ENCODE assay signal across 8 mouse cellular contexts in the genomic region with DNA sequence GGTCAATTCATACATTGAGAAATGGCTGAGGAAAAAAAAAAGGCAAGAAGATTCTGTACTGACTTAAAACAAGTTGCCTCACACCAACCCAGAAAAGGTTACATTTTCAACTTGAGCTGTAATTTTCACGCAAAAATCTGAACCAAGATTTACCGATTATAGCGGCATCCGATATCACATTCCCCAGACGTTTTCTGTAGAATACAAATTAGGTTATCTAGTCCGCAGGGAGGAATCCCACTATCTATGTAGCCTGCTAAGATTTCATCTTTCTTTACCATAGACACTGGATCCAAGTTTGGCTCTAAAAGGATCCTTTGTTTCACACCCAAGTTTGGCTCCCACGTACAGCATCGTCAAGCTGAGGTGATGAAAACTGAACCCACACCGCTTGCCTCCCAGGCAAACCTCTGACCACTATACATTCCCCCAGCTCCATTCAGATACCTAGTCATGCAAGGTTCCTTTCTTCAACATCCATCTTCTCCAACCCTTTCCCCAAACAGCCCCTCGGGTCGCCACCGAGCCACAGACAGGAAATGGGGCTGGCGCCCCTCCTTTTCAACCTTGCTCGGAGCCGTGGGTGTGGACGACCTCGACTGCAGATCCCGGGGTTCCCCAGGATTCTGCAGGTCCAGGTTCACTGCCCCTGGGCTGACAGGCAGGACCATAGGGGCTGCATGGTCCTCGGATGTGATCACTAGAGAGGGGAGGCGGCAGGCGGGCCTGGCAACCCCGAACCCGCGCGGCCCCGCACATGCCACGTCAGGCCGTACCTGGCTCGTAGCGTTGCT. TPM values are rescaled to one million over a fixed set of nuclear protein-coding genes. Genes with fewer than 3 reads are reported as not detected.
DNase-seq lines count a peak whose midpoint lies in the region; ATAC-seq and TF ChIP-seq lines count a peak whose summit lies in the region.

No protein-coding gene starts in this region.

- no peaks in the 10 kb centered on the region for H3K27me3 ChIP-seq in heart, embryonic 15.5 days
- no peaks in the 10 kb centered on the region for H3K27me3 ChIP-seq in MEL (ENCODE audit: control insufficient read depth in 1 of 2, insufficient read depth in 2 of 2, low read length in 2 of 2)
- H3K27me3 ChIP-seq in forebrain, embryonic 12.5 days, result no peaks in the 10 kb centered on the region
- no peaks in the 10 kb centered on the region for H3K27me3 ChIP-seq in liver, embryonic 15.5 days

- peak; percentile 32; the same call in 1 of the 2 replicates for ATAC-seq in heart, embryonic 15.5 days (replicated peaks; ENCODE audit: insufficient number of reproducible peaks, insufficient read depth, low FRiP score, low read depth)
- peak; percentile 40; the same call in 1 of the 2 replicates for ATAC-seq in forebrain, embryonic 12.5 days (ENCODE audit: low FRiP score)
- ATAC-seq in liver, embryonic 15.5 days (ENCODE audit: insufficient read depth), result no peak; the same call in 1 of the 2 replicates

- WGBS in heart, embryonic 15.5 days, result 1% methylated on average over 30 of the region's 30 CpGs
- 1% methylated on average over 30 of the region's 30 CpGs for WGBS in forebrain, embryonic 12.5 days
- WGBS in liver, embryonic 15.5 days (ENCODE audit: insufficient replicate concordance), result under 1% methylated on average over 30 of the region's 30 CpGs

- TF ChIP-seq EP300 in MEL (IDR thresholded peaks at IDR 0.05; ENCODE audit: low read depth in 1 of 2, low read length in 2 of 2), result peak; percentile 21 to 29; a peak in 2 of 4 replicates

- H3K27ac ChIP-seq in heart, embryonic 15.5 days, result peak overlapping the region; percentile 89
- 0 out of 2 replicates have a peak overlapping the region, but pooled peaks have one; percentile 5 for H3K27ac ChIP-seq in MEL (ENCODE audit: control insufficient read depth, low read depth, low read length)
- H3K27ac ChIP-seq in forebrain, embryonic 12.5 days, result peak overlapping the region; percentile 89
- peak overlapping the region; percentile 70 for H3K27ac ChIP-seq in liver, embryonic 15.5 days (replicated peaks)

- intact Hi-C loops in heart, postnatal 25 days (cut with DNase I), result loop anchor here (5.0 kb wide), 1 partner anchor 83 kb away; the partner anchor contains the start of gene Gm10190

- no peak for TF ChIP-seq RAD21 in MEL (IDR thresholded peaks at IDR 0.05; ENCODE audit: low read depth, low read length)

- H3K9me3 ChIP-seq in heart, embryonic 15.5 days (replicated peaks), result no peaks in the 10 kb centered on the region
- no peaks in the 10 kb centered on the region for H3K9me3 ChIP-seq in MEL (replicated peaks; ENCODE audit: insufficient read depth, low read length)
- H3K9me3 ChIP-seq in forebrain, embryonic 12.5 days, result no peaks in the 10 kb centered on the region
- H3K9me3 ChIP-seq in liver, embryonic 15.5 days (replicated peaks), result no peaks in the 10 kb centered on the region

- H3K36me3 ChIP-seq in heart, embryonic 15.5 days, result no peaks in the 10 kb centered on the region
- H3K36me3 ChIP-seq in MEL (ENCODE audit: control insufficient read depth in 1 of 2, insufficient read depth in 2 of 2, low read length in 2 of 2), result peaks cover 0 to 14% of the 10 kb centered on the region in 2 experiments; a peak in 2 of 4 replicates
- H3K36me3 ChIP-seq in forebrain, embryonic 12.5 days (replicated peaks), result no peaks in the 10 kb centered on the region
- no peaks in the 10 kb centered on the region for H3K36me3 ChIP-seq in liver, embryonic 15.5 days (replicated peaks)

- peak overlapping the region; percentile 86 for H3K9ac ChIP-seq in heart, embryonic 15.5 days
- peak overlapping the region; percentile 71 for H3K9ac ChIP-seq in MEL (ENCODE audit: control insufficient read depth, low read depth, low read length, poor library complexity, severe bottlenecking)
- H3K9ac ChIP-seq in forebrain, embryonic 12.5 days, result peak overlapping the region; percentile 94
- peak overlapping the region; percentile 76 for H3K9ac ChIP-seq in liver, embryonic 15.5 days

- peak overlapping the region; percentile 90 for H3K4me3 ChIP-seq in heart, embryonic 15.5 days
- H3K4me3 ChIP-seq in MEL (ENCODE audit: control insufficient read depth in 1 of 2, insufficient read depth in 1 of 2, low read depth in 2 of 2, low read length in 2 of 2), result peak overlapping the region; percentile 71 to 95
- peak overlapping the region; percentile 94 for H3K4me3 ChIP-seq in forebrain, embryonic 12.5 days (replicated peaks)
- H3K4me3 ChIP-seq in liver, embryonic 15.5 days (replicated peaks), result peak overlapping the region; percentile 91

- H3K79me2 ChIP-seq in MEL (ENCODE audit: control insufficient read depth, insufficient read depth, low read length, poor library complexity), result peaks cover 4% of the 10 kb centered on the region; the same call in 1 of the 2 replicates

- TF ChIP-seq CTCF in MEL (IDR thresholded peaks at IDR 0.05 in 2 of 3, conservative IDR thresholded peaks at IDR 0.05 in 1 of 3; ENCODE audit: control insufficient read depth in 1 of 3, insufficient read depth in 1 of 3, low read depth in 2 of 3, low read length in 3 of 3, poor library complexity in 1 of 3, severe bottlenecking in 1 of 3), result no peak

- H3K4me2 ChIP-seq in heart, embryonic 15.5 days, result peak overlapping the region; percentile 85
- peak overlapping the region; percentile 63 for H3K4me2 ChIP-seq in forebrain, embryonic 12.5 days
- peak overlapping the region; percentile 96 for H3K4me2 ChIP-seq in liver, embryonic 15.5 days

- no peak for DNase-seq in heart, postnatal 25 days (ENCODE audit: low spot score)
- no peak for DNase-seq in MEL (ENCODE audit: low read depth, low spot score)
- no peak for DNase-seq in yolk sac, embryonic 10.5 days (ENCODE audit: low spot score)
- no peak for DNase-seq in spleen, postnatal 10 days (ENCODE audit: low spot score in 2 of 2)
- no peak for DNase-seq in adrenal gland, adult 8-10 months

- peaks cover 12% of the 10 kb centered on the region for H3K4me1 ChIP-seq in heart, embryonic 15.5 days (replicated peaks)
- H3K4me1 ChIP-seq in MEL (ENCODE audit: control insufficient read depth in 1 of 2, insufficient read depth in 2 of 2, low read length in 2 of 2), result peaks cover 5 to 14% of the 10 kb centered on the region in 2 experiments
- H3K4me1 ChIP-seq in forebrain, embryonic 12.5 days, result peaks cover 11% of the 10 kb centered on the region
- peaks cover 19% of the 10 kb centered on the region for H3K4me1 ChIP-seq in liver, embryonic 15.5 days (replicated peaks)

- TF ChIP-seq POLR2A in MEL (IDR thresholded peaks at IDR 0.05; ENCODE audit: control insufficient read depth in 1 of 2, insufficient read depth in 1 of 2, low read depth in 1 of 2, low read length in 2 of 2, poor library complexity in 1 of 2), result no peak; a peak in 1 of 4 replicates

TF ChIP-seq in MEL, 35 proteins besides CTCF, POLR2A, EP300 and RAD21:
- TF ChIP-seq HCFC1 (IDR thresholded peaks at IDR 0.05; ENCODE audit: low read depth, low read length), result no peak
- TF ChIP-seq TCF12 (IDR thresholded peaks at IDR 0.05; ENCODE audit: low read depth, low read length), result 0 out of 2 replicates have a peak, but pooled peaks have one; percentile 20
- TF ChIP-seq CHD1 (IDR thresholded peaks at IDR 0.05; ENCODE audit: low read depth, low read length), result 0 out of 2 replicates have a peak, but pooled peaks have one; percentile 22
- peak; percentile 52 for TF ChIP-seq GATA1 (IDR thresholded peaks at IDR 0.05; ENCODE audit: low read depth, low read length)
- TF ChIP-seq RCOR1 (IDR thresholded peaks at IDR 0.05; ENCODE audit: low read depth, low read length), result peak; percentile 76

RNA-seq across cellular contexts. Expression of gene Morn2, which starts 0.5 kb away (rescaled TPM):
- 23.8 and 25.3 TPM in 2 replicates for polyA plus RNA-seq in heart, embryonic 15.5 days (2015; fragmentation: Nextera tagmentation; extraction: Ambion mirVana)
- 10 to 100 TPM; 14.8 to 16.0 TPM for total RNA-seq in heart, postnatal 25 days (2021)
- 7.4 and 9.0 TPM in 2 replicates for total RNA-seq in MEL (2012; rRNA removed)
- polyA plus RNA-seq in MEL (2012; ENCODE audit: insufficient read depth in 1 of 2, insufficient read length in 2 of 2, low read depth in 1 of 2, low replicate concordance in 2 of 2, missing spikeins in 1 of 2), result 10 to 100 TPM in 1 of 2 experiments, not detected in 1; 18.1 TPM
- 37.8 and 45.1 TPM in 2 replicates for polyA plus RNA-seq in forebrain, embryonic 12.5 days (2016; fragmentation: Nextera tagmentation; extraction: Ambion mirVana)
- 7.0 and 7.6 TPM in 2 replicates for polyA plus RNA-seq in liver, embryonic 15.5 days (2015; fragmentation: Nextera tagmentation; extraction: Ambion mirVana)
- total RNA-seq in adrenal gland, adult 8-10 months (2022), result 10 to 100 TPM; 15.5 to 27.5 (median 19.9) TPM

RNA-seq across cellular contexts. Expression of gene Dhx57, which starts 0.8 kb away (rescaled TPM):
- polyA plus RNA-seq in heart, embryonic 15.5 days (2015; fragmentation: Nextera tagmentation; extraction: Ambion mirVana), result 7.4 and 9.2 TPM in 2 replicates
- total RNA-seq in heart, postnatal 25 days (2021), result 1 to 10 TPM; 6.0 to 6.5 TPM
- 3.4 and 4.1 TPM in 2 replicates for total RNA-seq in MEL (2012; rRNA removed)
- 1 to 10 TPM in 1 of 2 experiments, not detected in 1; 6.8 TPM for polyA plus RNA-seq in MEL (2012; ENCODE audit: insufficient read depth in 1 of 2, insufficient read length in 2 of 2, low read depth in 1 of 2, low replicate concordance in 2 of 2, missing spikeins in 1 of 2)
- polyA plus RNA-seq in forebrain, embryonic 12.5 days (2016; fragmentation: Nextera tagmentation; extraction: Ambion mirVana), result 31.3 and 33.0 TPM in 2 replicates
- 3.9 and 4.1 TPM in 2 replicates for polyA plus RNA-seq in liver, embryonic 15.5 days (2015; fragmentation: Nextera tagmentation; extraction: Ambion mirVana)
- total RNA-seq in adrenal gland, adult 8-10 months (2022), result 10 to 100 TPM; 11.8 to 22.0 (median 16.8) TPM

RNA-seq across cellular contexts. Expression of gene Arhgef33, which starts 17.7 kb away (rescaled TPM):
- 0.60 and 0.91 TPM in 2 replicates for polyA plus RNA-seq in heart, embryonic 15.5 days (2015; fragmentation: Nextera tagmentation; extraction: Ambion mirVana)
- not detected for total RNA-seq in heart, postnatal 25 days (2021)
- 0.08 TPM in 1 of 2 replicates, not detected in the other for total RNA-seq in MEL (2012; rRNA removed)
- polyA plus RNA-seq in MEL (2012; ENCODE audit: insufficient read depth in 1 of 2, insufficient read length in 2 of 2, low read depth in 1 of 2, low replicate concordance in 2 of 2, missing spikeins in 1 of 2), result not detected
- 0.17 and 0.74 TPM in 2 replicates for polyA plus RNA-seq in forebrain, embryonic 12.5 days (2016; fragmentation: Nextera tagmentation; extraction: Ambion mirVana)
- polyA plus RNA-seq in liver, embryonic 15.5 days (2015; fragmentation: Nextera tagmentation; extraction: Ambion mirVana), result 0.10 TPM in 1 of 2 replicates, not detected in the other
- 1 to 10 TPM in 3 of 4 experiments, under 1 TPM in 1; 0.78 to 2.8 (median 1.3) TPM for total RNA-seq in adrenal gland, adult 8-10 months (2022)

Comparison
In these comparisons a context has a peak if more than half of its experiments do, and no peak if none do; other contexts are left out.
1. H3K27ac ChIP-seq: peak in every context shown above with its lines; median percentile 89 in heart, embryonic 15.5 days; 89 in forebrain, embryonic 12.5 days; 70 in liver, embryonic 15.5 days; 5 in MEL.